Mouse (Mus musculus): ENCODE data around the gene Tlcd1. TPM values are rescaled to one million over a fixed set of nuclear protein-coding genes. Genes with fewer than 3 reads are reported as not detected.
A peak's percentile ranks its signal among the peaks of the same experiment; 100 is the strongest.

Gene Tlcd1
- polyA plus RNA-seq, 1 experiment from 2014 or later = 19.7 TPM

GRCm38 (mm10) chr11:78164604-78164923 lies 11.9 kb upstream of the Tlcd1 start:
- H3K9me3 ChIP-seq (ENCODE audit: control insufficient read depth, low read length) = no peaks in the 10 kb centered on the region
- H3K9ac ChIP-seq (ENCODE audit: low read depth, low read length) = peak overlapping the region; percentile 97
- H3K4me1 ChIP-seq (ENCODE audit: control insufficient read depth, insufficient read depth, low read depth, low read length) = peaks cover 27% of the 10 kb centered on the region
- H3K4me2 ChIP-seq (ENCODE audit: low read length) = peak overlapping the region; percentile 86
- peak overlapping the region; percentile 82 for H3K4me3 ChIP-seq (ENCODE audit: low read length)
- peaks cover 16% of the 10 kb centered on the region; the same call in 1 of the 2 replicates for H3K36me3 ChIP-seq (ENCODE audit: control insufficient read depth, insufficient read depth, low read length)
- H3K27me3 ChIP-seq (replicated peaks; ENCODE audit: control insufficient read depth, insufficient read depth, low read length) = no peaks in the 10 kb centered on the region
- WGBS = 0% methylated on average over 14 of the region's 14 CpGs
- H3K27ac ChIP-seq (ENCODE audit: low read depth, low read length) = peak overlapping the region; percentile 93
- ATAC-seq = no peak; the same call in 1 of the 2 replicates

- under 1% methylated on average over 61 of the region's 78 CpGs for WGBS
These were observed 11.4 kb upstream of the Tlcd1 start, which contains the start of gene Traf4 for GRCm38 (mm10) chr11:78164924-78165760. TSS of gene Traf4 (minus strand) at chr11:78165589.

GRCm38 (mm10) chr11:78165761-78166109 lies 10.8 kb upstream of the Tlcd1 start:
- H3K27me3 ChIP-seq (replicated peaks; ENCODE audit: control insufficient read depth, insufficient read depth, low read length) = no peaks in the 10 kb centered on the region
- H3K9ac ChIP-seq (ENCODE audit: low read depth, low read length) = peak overlapping the region; percentile 97
- peak; percentile 40 for ATAC-seq
- H3K27ac ChIP-seq (ENCODE audit: low read depth, low read length) = peak overlapping the region; percentile 93
- H3K4me1 ChIP-seq (ENCODE audit: control insufficient read depth, insufficient read depth, low read depth, low read length) = peaks cover 27% of the 10 kb centered on the region
- peak overlapping the region; percentile 82 for H3K4me3 ChIP-seq (ENCODE audit: low read length)
- 4% methylated on average over 16 of the region's 16 CpGs for WGBS
- H3K36me3 ChIP-seq (ENCODE audit: control insufficient read depth, insufficient read depth, low read length) = peaks cover 4% of the 10 kb centered on the region; the same call in 1 of the 2 replicates
- H3K4me2 ChIP-seq (ENCODE audit: low read length) = peak overlapping the region; percentile 86
- H3K9me3 ChIP-seq (ENCODE audit: control insufficient read depth, low read length) = no peaks in the 10 kb centered on the region

More at GRCm38 (mm10) chr11:78164924-78165760, 11.4 kb upstream of the Tlcd1 start, which contains the start of gene Traf4:
- Histone ChIP-seq H3K4me2 (ENCODE audit: low read length) (peak within 1 kb of the TSS; percentile 86), H3K9ac (ENCODE audit: low read depth, low read length) (peak within 1 kb of the TSS; percentile 97), H3K36me3 (ENCODE audit: control insufficient read depth, insufficient read depth, low read length) (peaks cover 10% of the 10 kb centered on the region; the same call in 1 of the 2 replicates), H3K9me3 (ENCODE audit: control insufficient read depth, low read length) (no peaks in the 10 kb centered on the region), H3K27me3 (replicated peaks; ENCODE audit: control insufficient read depth, insufficient read depth, low read length) (no peaks in the 10 kb centered on the region), H3K27ac (ENCODE audit: low read depth, low read length) (peak within 1 kb of the TSS; percentile 93), H3K4me1 (ENCODE audit: control insufficient read depth, insufficient read depth, low read depth, low read length) (peaks cover 27% of the 10 kb centered on the region), H3K4me3 (ENCODE audit: low read length) (peak within 1 kb of the TSS; percentile 82)
- peak; percentile 84 for ATAC-seq

- no peaks in the 10 kb centered on the region for H3K27me3 ChIP-seq (replicated peaks; ENCODE audit: control insufficient read depth, insufficient read depth, low read length)
- H3K4me1 ChIP-seq (ENCODE audit: control insufficient read depth, insufficient read depth, low read depth, low read length) = peaks cover 27% of the 10 kb centered on the region
- no peak for ATAC-seq
- peaks cover 3% of the 10 kb centered on the region; the same call in 1 of the 2 replicates for H3K36me3 ChIP-seq (ENCODE audit: control insufficient read depth, insufficient read depth, low read length)
- WGBS = 58% methylated on average over 4 of the region's 4 CpGs
- no peaks in the 10 kb centered on the region for H3K9me3 ChIP-seq (ENCODE audit: control insufficient read depth, low read length)
- H3K27ac ChIP-seq (ENCODE audit: low read depth, low read length) = peak overlapping the region; percentile 93; the same call in 1 of the 2 replicates
- H3K4me3 ChIP-seq (ENCODE audit: low read length) = no peak overlapping the region
- no peak overlapping the region; the same call in 1 of the 2 replicates for H3K9ac ChIP-seq (ENCODE audit: low read depth, low read length)
- peak overlapping the region; percentile 86 for H3K4me2 ChIP-seq (ENCODE audit: low read length)
These were observed 10.3 kb upstream of the Tlcd1 start for GRCm38 (mm10) chr11:78166161-78166560.

GRCm38 (mm10) chr11:78166640-78167039 lies 9.9 kb upstream of the Tlcd1 start:
- Histone ChIP-seq H3K36me3 (ENCODE audit: control insufficient read depth, insufficient read depth, low read length) (peaks cover 3% of the 10 kb centered on the region; the same call in 1 of the 2 replicates), H3K27ac (ENCODE audit: low read depth, low read length) (no peak overlapping the region), H3K4me3 (ENCODE audit: low read length) (no peak overlapping the region), H3K9me3 (ENCODE audit: control insufficient read depth, low read length) (no peaks in the 10 kb centered on the region), H3K9ac (ENCODE audit: low read depth, low read length) (no peak overlapping the region; the same call in 1 of the 2 replicates), H3K4me2 (ENCODE audit: low read length) (no peak overlapping the region), H3K4me1 (ENCODE audit: control insufficient read depth, insufficient read depth, low read depth, low read length) (peaks cover 27% of the 10 kb centered on the region), H3K27me3 (replicated peaks; ENCODE audit: control insufficient read depth, insufficient read depth, low read length) (no peaks in the 10 kb centered on the region)
- ATAC-seq = no peak
- WGBS = 76% methylated on average over 6 of the region's 6 CpGs

GRCm38 (mm10) chr11:78167257-78167959 lies 9.1 kb upstream of the Tlcd1 start:
- 92% methylated on average over 14 of the region's 14 CpGs for WGBS
- H3K9me3 ChIP-seq (ENCODE audit: control insufficient read depth, low read length) = no peaks in the 10 kb centered on the region
- no peaks in the 10 kb centered on the region for H3K27me3 ChIP-seq (replicated peaks; ENCODE audit: control insufficient read depth, insufficient read depth, low read length)
- H3K4me1 ChIP-seq (ENCODE audit: control insufficient read depth, insufficient read depth, low read depth, low read length) = peaks cover 20% of the 10 kb centered on the region
- H3K4me2 ChIP-seq (ENCODE audit: low read length) = no peak overlapping the region
- no peak overlapping the region for H3K27ac ChIP-seq (ENCODE audit: low read depth, low read length)
- H3K9ac ChIP-seq (ENCODE audit: low read depth, low read length) = no peak overlapping the region; the same call in 1 of the 2 replicates
- no peaks in the 10 kb centered on the region for H3K36me3 ChIP-seq (ENCODE audit: control insufficient read depth, insufficient read depth, low read length)
- no peak overlapping the region for H3K4me3 ChIP-seq (ENCODE audit: low read length)
- no peak for ATAC-seq

GRCm38 (mm10) chr11:78168541-78169468 lies 7.7 kb upstream of the Tlcd1 start:
- H3K4me3 ChIP-seq (ENCODE audit: low read length) = no peak overlapping the region
- no peaks in the 10 kb centered on the region for H3K36me3 ChIP-seq (ENCODE audit: control insufficient read depth, insufficient read depth, low read length)
- no peak overlapping the region for H3K27ac ChIP-seq (ENCODE audit: low read depth, low read length)
- no peak for ATAC-seq
- H3K4me1 ChIP-seq (ENCODE audit: control insufficient read depth, insufficient read depth, low read depth, low read length) = peaks cover 8% of the 10 kb centered on the region
- H3K4me2 ChIP-seq (ENCODE audit: low read length) = no peak overlapping the region
- no peak overlapping the region for H3K9ac ChIP-seq (ENCODE audit: low read depth, low read length)
- H3K9me3 ChIP-seq (ENCODE audit: control insufficient read depth, low read length) = no peaks in the 10 kb centered on the region
- 59% methylated on average over 19 of the region's 19 CpGs for WGBS
- H3K27me3 ChIP-seq (replicated peaks; ENCODE audit: control insufficient read depth, insufficient read depth, low read length) = no peaks in the 10 kb centered on the region

GRCm38 (mm10) chr11:78170306-78170705 lies 6.2 kb upstream of the Tlcd1 start:
- peaks cover 8% of the 10 kb centered on the region for H3K4me1 ChIP-seq (ENCODE audit: control insufficient read depth, insufficient read depth, low read depth, low read length)
- H3K4me3 ChIP-seq (ENCODE audit: low read length) = no peak overlapping the region
- H3K27me3 ChIP-seq (replicated peaks; ENCODE audit: control insufficient read depth, insufficient read depth, low read length) = no peaks in the 10 kb centered on the region
- H3K9ac ChIP-seq (ENCODE audit: low read depth, low read length) = no peak overlapping the region
- H3K36me3 ChIP-seq (ENCODE audit: control insufficient read depth, insufficient read depth, low read length) = no peaks in the 10 kb centered on the region
- ATAC-seq = no peak
- H3K27ac ChIP-seq (ENCODE audit: low read depth, low read length) = no peak overlapping the region
- no peak overlapping the region for H3K4me2 ChIP-seq (ENCODE audit: low read length)
- 92% methylated on average over 15 of the region's 15 CpGs for WGBS
- no peaks in the 10 kb centered on the region for H3K9me3 ChIP-seq (ENCODE audit: control insufficient read depth, low read length)

All from hindbrain, embryonic 16.5 days (tissue).